Mouse (Mus musculus): Measurements from ENCODE around the gene Mpp3. TPM values are rescaled to one million over a fixed set of nuclear protein-coding genes. Genes with fewer than 3 reads are reported as not detected.

The Mpp3 gene
- total RNA-seq, 2 experiments from 2014 or later = 50.3 to 52.0 TPM

- intact Hi-C loops (cut with DNase I) = no loop called here
- peak in 1 of 2 experiments; percentile 33 for DNase-seq (ENCODE audit: low spot score in 2 of 2)
Observed at GRCm38 (mm10) chr11:102023406-102023805, 4.9 kb downstream of the Mpp3 start.

- no peak for DNase-seq (ENCODE audit: low spot score in 2 of 2)
- intact Hi-C loops (cut with DNase I) = no loop called here
Observed at GRCm38 (mm10) chr11:102021196-102021595, 7.1 kb downstream of the Mpp3 start.

- intact Hi-C loops (cut with DNase I) = no loop called here
- DNase-seq (ENCODE audit: low spot score in 2 of 2) = no peak
Observed at GRCm38 (mm10) chr11:102019736-102020135, 8.5 kb downstream of the Mpp3 start.

GRCm38 (mm10) chr11:102016136-102016535 is 12.1 kb downstream of the Mpp3 start:
- no peak for DNase-seq (ENCODE audit: low spot score in 2 of 2)
- intact Hi-C loops (cut with DNase I) = no loop called here

GRCm38 (mm10) chr11:102015472-102015871 is 12.8 kb downstream of the Mpp3 start:
- intact Hi-C loops (cut with DNase I) = no loop called here

GRCm38 (mm10) chr11:102013201-102013600 is 15.1 kb downstream of the Mpp3 start:
- no peak for DNase-seq (ENCODE audit: low spot score in 2 of 2)
- intact Hi-C loops (cut with DNase I) = no loop called here

More at GRCm38 (mm10) chr11:102015472-102015871, 12.8 kb downstream of the Mpp3 start:
- no peak for DNase-seq (ENCODE audit: low spot score in 2 of 2)

GRCm38 (mm10) chr11:102011510-102011909 is 16.8 kb downstream of the Mpp3 start:
- intact Hi-C loops (cut with DNase I) = no loop called here
- no peak for DNase-seq (ENCODE audit: low spot score in 2 of 2)

- intact Hi-C loops (cut with DNase I) = no loop called here
- no peak for DNase-seq (ENCODE audit: low spot score in 2 of 2)
Observed at GRCm38 (mm10) chr11:102010140-102010539, 18.1 kb downstream of the Mpp3 start.

GRCm38 (mm10) chr11:102008954-102009637 is 19.2 kb downstream of the Mpp3 start:
- intact Hi-C loops (cut with DNase I) = no loop called here
- no peak for DNase-seq (ENCODE audit: low spot score in 2 of 2)

- no peak for DNase-seq (ENCODE audit: low spot score in 2 of 2)
- intact Hi-C loops (cut with DNase I) = no loop called here
Observed at GRCm38 (mm10) chr11:102008372-102008771, 19.9 kb downstream of the Mpp3 start.

GRCm38 (mm10) chr11:102006688-102007087 is 21.6 kb downstream of the Mpp3 start:
- intact Hi-C loops (cut with DNase I) = no loop called here
- DNase-seq (ENCODE audit: low spot score in 2 of 2) = no peak

- no peak for DNase-seq (ENCODE audit: low spot score in 2 of 2)
- intact Hi-C loops (cut with DNase I) = no loop called here
Observed at GRCm38 (mm10) chr11:102006271-102006670, 22.0 kb downstream of the Mpp3 start.

GRCm38 (mm10) chr11:102004251-102004650 is 24.0 kb downstream of the Mpp3 start:
- DNase-seq (ENCODE audit: low spot score in 2 of 2) = no peak
- intact Hi-C loops (cut with DNase I) = no loop called here

GRCm38 (mm10) chr11:101999466-101999865 is 28.8 kb downstream of the Mpp3 start:
- no peak for DNase-seq (ENCODE audit: low spot score in 2 of 2)
- intact Hi-C loops (cut with DNase I) = no loop called here

GRCm38 (mm10) chr11:101998258-101998657 is 30.0 kb downstream of the Mpp3 start:
- no peak for DNase-seq (ENCODE audit: low spot score in 2 of 2)
- intact Hi-C loops (cut with DNase I) = no loop called here

GRCm38 (mm10) chr11:101995938-101996337 is 32.3 kb downstream of the Mpp3 start:
- intact Hi-C loops (cut with DNase I) = no loop called here
- no peak for DNase-seq (ENCODE audit: low spot score in 2 of 2)

GRCm38 (mm10) chr11:101994100-101994499 is 34.2 kb downstream of the Mpp3 start:
- intact Hi-C loops (cut with DNase I) = no loop called here
- DNase-seq (ENCODE audit: low spot score in 2 of 2) = no peak

- peak in 1 of 2 experiments; percentile 35 for DNase-seq (ENCODE audit: low spot score in 2 of 2)
- intact Hi-C loops (cut with DNase I) = no loop called here
Observed at GRCm38 (mm10) chr11:101992411-101992810, 35.9 kb downstream of the Mpp3 start.

- intact Hi-C loops (cut with DNase I) = no loop called here
- DNase-seq (ENCODE audit: low spot score in 2 of 2) = no peak
Observed at GRCm38 (mm10) chr11:101991813-101992212, 36.4 kb downstream of the Mpp3 start.

GRCm38 (mm10) chr11:101990244-101990643 is 38.0 kb downstream of the Mpp3 start:
- DNase-seq (ENCODE audit: low spot score in 2 of 2) = peak in 1 of 2 experiments; percentile 34

GRCm38 (mm10) chr11:101986913-101987312 is 41.3 kb downstream of the Mpp3 start, which contains the start of gene Dusp3:
Dusp3 (minus strand) TSS chr11:101987013.
- DNase-seq (ENCODE audit: low spot score in 2 of 2) = no peak
- intact Hi-C loops (cut with DNase I) = loop anchor here (2.0 kb wide), 2 partner anchors 102 to 152 kb away; partner anchors contain the start of gene Mpp2

More at GRCm38 (mm10) chr11:101990244-101990643, 38.0 kb downstream of the Mpp3 start:
- intact Hi-C loops (cut with DNase I) = no loop called here

Data from left cerebral cortex, postnatal 14 days (tissue).